Mouse (Mus musculus) limb, embryonic 14.5 days (tissue): Measurements from ENCODE around the gene Exoc3l4. TPM values are rescaled to one million over a fixed set of nuclear protein-coding genes. Genes with fewer than 3 reads are reported as not detected.

Experiments used
- ATAC-seq: fragments of 200-750 bp; cut with Nextera tagmentation; 2 replicates; pipeline ENCODE4 v1.8.0; 2017; ENCODE audit warnings: low read depth, moderate number of reproducible peaks, moderate TSS enrichment; ENCODE audit not compliant: low FRiP score
- DNase-seq: peaks from one replicate; pipeline ENCODE4 v3.0.0-alpha.2; 2015; ENCODE audit warnings: low spot score
- H3K27ac ChIP-seq: fragments of 300-500 bp; sonication (generic); replicated peaks from 2 replicates; pipeline ENCODE4 v1.5.1; 2014; ENCODE audit warnings: low read depth, mild to moderate bottlenecking, low read length, moderate library complexity, mixed read lengths
- H3K27me3 ChIP-seq: fragments of 300-500 bp; sonication (generic); 2 replicates; pipeline ENCODE4 v1.6.1; 2014; ENCODE audit warnings: low read length, mixed read lengths; ENCODE audit not compliant: control insufficient read depth, insufficient read depth
- H3K36me3 ChIP-seq: fragments of 300-500 bp; sonication (generic); 2 replicates; pipeline ENCODE4 v1.6.1; 2014; ENCODE audit warnings: mild to moderate bottlenecking, low read length, moderate library complexity, mixed read lengths; ENCODE audit not compliant: control insufficient read depth, insufficient read depth
- H3K4me1 ChIP-seq: fragments of 300-500 bp; sonication (generic); 2 replicates; pipeline ENCODE4 v1.6.1; 2014; ENCODE audit warnings: antibody characterized with exemption, low read length, mixed read lengths; ENCODE audit not compliant: control insufficient read depth, insufficient read depth
- H3K4me2 ChIP-seq: fragments of 300-500 bp; sonication (generic); replicated peaks from 2 replicates; pipeline ENCODE4 v1.6.1; 2014; ENCODE audit warnings: low read depth, mild to moderate bottlenecking, low read length, moderate library complexity; ENCODE audit not compliant: severe bottlenecking
- H3K4me3 ChIP-seq: fragments of 300-500 bp; sonication (generic); replicated peaks from 2 replicates; pipeline ENCODE4 v1.5.1; 2014; ENCODE audit warnings: low read length
- H3K9ac ChIP-seq: fragments of 300-500 bp; sonication (generic); 2 replicates; pipeline ENCODE4 v1.6.1; 2014; ENCODE audit warnings: mild to moderate bottlenecking, low read depth, low read length, moderate library complexity; ENCODE audit not compliant: severe bottlenecking
- H3K9me3 ChIP-seq: fragments of 300-500 bp; sonication (generic); 2 replicates; pipeline ENCODE4 v1.6.1; 2016; ENCODE audit warnings: low read length; ENCODE audit not compliant: control insufficient read depth
- POLR2A ChIP-seq: fragments of 200-500 bp; IDR thresholded peaks from 2 replicates; pipeline ENCODE4 v1.8.0; 2012; ENCODE audit warnings: inconsistent platforms, mild to moderate bottlenecking, moderate library complexity, borderline replicate concordance; ENCODE audit not compliant: insufficient read depth, insufficient read length; ENCODE audit errors: extremely low read depth
- WGBS: fragments of 180-500 bp; shearing (Covaris S2); extraction: QIAGEN DNeasy Blood & Tissue Kit; methylation state at CpG from one replicate; pipeline ENCODE4 v1.1.7; 2014; 5-methylcytosine and 5-hydroxymethylcytosine counted together
- polyA plus RNA-seq, 2 experiments: library from polyadenylated mRNA; depleted of rRNA in 1 of 2; stranded (reverse) in 1 of 2; unstranded in 1 of 2; fragments of >200 nt; fragmentation: Nextera tagmentation in 1 of 2; extraction: Ambion mirVana in 1 of 2; gene quantifications; 2 replicates each; pipeline versions ENCODE4 v1.2.1 to v1.2.3; 2012 to 2014

Gene Exoc3l4
- polyA plus RNA-seq, 2 experiments = 7.7 to 11.7 TPM

- Histone ChIP-seq H3K36me3 (no peaks in the 10 kb centered on the region), H3K4me3 (0 out of 2 replicates have a peak overlapping the region, but pooled peaks have one; percentile 1), H3K9me3 (no peaks in the 10 kb centered on the region), H3K4me2 (peak overlapping the region; percentile 90), H3K27ac (no peak overlapping the region), H3K4me1 (peaks cover 28% of the 10 kb centered on the region), H3K27me3 (no peaks in the 10 kb centered on the region), H3K9ac (no peak overlapping the region)
- DNase-seq = no peak
- 60% methylated on average over 10 of the region's 10 CpGs for WGBS
- no peak for TF ChIP-seq POLR2A
- ATAC-seq = no peak
These were observed 42.1 kb upstream of the Exoc3l4 start for GRCm38 (mm10) chr12:111374727-111375126.

DNA sequence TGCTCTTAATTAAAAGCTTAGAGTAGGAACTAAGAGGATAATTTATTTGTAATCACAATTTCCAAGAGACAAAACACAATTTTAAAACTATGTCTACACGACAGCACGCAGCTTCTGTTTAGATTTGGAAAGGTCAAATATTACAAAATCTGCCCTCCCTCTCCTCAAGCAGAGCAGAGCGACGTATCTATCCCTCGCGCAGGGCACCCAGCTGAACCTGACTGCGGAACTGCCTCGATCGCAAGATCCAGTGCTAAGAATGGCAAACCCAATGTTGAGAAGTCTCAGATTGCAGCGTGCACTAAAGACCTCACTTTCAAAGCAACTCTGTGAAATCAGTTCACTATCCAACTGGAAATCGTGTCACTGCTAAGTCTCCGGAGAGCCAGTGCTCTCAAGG lies 41.3 kb upstream of the Exoc3l4 start:
- ATAC-seq (no peak), DNase-seq (no peak)
- peak overlapping the region; percentile 86 for H3K9ac ChIP-seq
- no peak for TF ChIP-seq POLR2A
- H3K36me3 ChIP-seq = no peaks in the 10 kb centered on the region
- no peak overlapping the region for H3K27ac ChIP-seq
- WGBS = 71% methylated on average over 12 of the region's 12 CpGs
- no peaks in the 10 kb centered on the region for H3K27me3 ChIP-seq
- peak overlapping the region; percentile 90 for H3K4me2 ChIP-seq
- H3K4me1 ChIP-seq = peaks cover 23% of the 10 kb centered on the region
- H3K9me3 ChIP-seq = no peaks in the 10 kb centered on the region
- H3K4me3 ChIP-seq = peak overlapping the region; percentile 97

- no peak overlapping the region for H3K27ac ChIP-seq
- WGBS = 30% methylated on average over 6 of the region's 6 CpGs
- ATAC-seq = no peak
These were observed 40.8 kb upstream of the Exoc3l4 start for GRCm38 (mm10) chr12:111376053-111376452.

GRCm38 (mm10) chr12:111376826-111377331 lies 39.9 kb upstream of the Exoc3l4 start:
- peak overlapping the region; percentile 90 for H3K4me2 ChIP-seq
- no peaks in the 10 kb centered on the region for H3K27me3 ChIP-seq
- no peaks in the 10 kb centered on the region for H3K9me3 ChIP-seq
- DNase-seq (peak; percentile 37), ATAC-seq (peak; percentile 14)
- 0 out of 2 replicates have a peak, but pooled peaks have one; percentile 12 for TF ChIP-seq POLR2A
- H3K9ac ChIP-seq = peak overlapping the region; percentile 86
- H3K4me1 ChIP-seq = peaks cover 19% of the 10 kb centered on the region
- WGBS = under 1% methylated on average over 23 of the region's 49 CpGs
- no peaks in the 10 kb centered on the region for H3K36me3 ChIP-seq
- peak overlapping the region; percentile 84 for H3K27ac ChIP-seq
- H3K4me3 ChIP-seq = peak overlapping the region; percentile 97

More at GRCm38 (mm10) chr12:111376053-111376452, 40.8 kb upstream of the Exoc3l4 start:
- no peak for DNase-seq
- TF ChIP-seq POLR2A = no peak
- Histone ChIP-seq H3K4me2 (peak overlapping the region; percentile 90), H3K27me3 (no peaks in the 10 kb centered on the region), H3K36me3 (no peaks in the 10 kb centered on the region), H3K9me3 (no peaks in the 10 kb centered on the region), H3K9ac (peak overlapping the region; percentile 86), H3K4me1 (peaks cover 20% of the 10 kb centered on the region), H3K4me3 (peak overlapping the region; percentile 97)

- H3K4me3 ChIP-seq = peak within 1 kb of the TSS; percentile 97
- peak within 1 kb of the TSS; percentile 90 for H3K4me2 ChIP-seq
- peak; percentile 93; the same call in 1 of the 2 replicates for TF ChIP-seq POLR2A
- WGBS = 0% methylated on average over 32 of the region's 94 CpGs
- peak; percentile 94 for ATAC-seq
- peak within 1 kb of the TSS; percentile 86 for H3K9ac ChIP-seq
- H3K9me3 ChIP-seq = no peaks in the 10 kb centered on the region
- peak within 1 kb of the TSS; percentile 84 for H3K27ac ChIP-seq
- peaks cover 19% of the 10 kb centered on the region for H3K4me1 ChIP-seq
- H3K36me3 ChIP-seq = no peaks in the 10 kb centered on the region
- H3K27me3 ChIP-seq = no peaks in the 10 kb centered on the region
- peak; percentile 91 for DNase-seq
These were observed 39.3 kb upstream of the Exoc3l4 start, which contains the start of gene Cdc42bpb for GRCm38 (mm10) chr12:111377376-111377973. TSS of gene Cdc42bpb (minus strand) at chr12:111377718.
